Mouse (Mus musculus): Measurements from ENCODE around the gene Tlnrd1. TPM values are rescaled to one million over a fixed set of nuclear protein-coding genes. Genes with fewer than 3 reads are reported as not detected.

The Tlnrd1 gene
- polyA plus RNA-seq (2015; fragmentation: Nextera tagmentation; extraction: Ambion mirVana), result 10.4 and 11.0 TPM in 2 replicates

- Histone ChIP-seq H3K4me2 (peak within 1 kb of the TSS; percentile 88), H3K36me3 (peaks cover 16% of the 10 kb centered on the region), H3K4me1 (peaks cover 42% of the 10 kb centered on the region), H3K4me3 (replicated peaks) (peak within 1 kb of the TSS; percentile 79), H3K27me3 (no peaks in the 10 kb centered on the region), H3K9ac (peak within 1 kb of the TSS; percentile 81), H3K9me3 (replicated peaks) (peaks cover 3% of the 10 kb centered on the region; the same call in 1 of the 2 replicates), H3K27ac (peak within 1 kb of the TSS; percentile 98)
- WGBS, result under 1% methylated on average over 66 of the region's 69 CpGs
- ATAC-seq (replicated peaks; ENCODE audit: low FRiP score), result peak; percentile 84
These were observed at the start of gene Tlnrd1, which contains the start of gene Mesd for GRCm38 (mm10) chr7:83884021-83884658. Gene Tlnrd1 (minus strand): TSS chr7:83884305. Gene Mesd (plus strand): TSS chr7:83884466.

DNA sequence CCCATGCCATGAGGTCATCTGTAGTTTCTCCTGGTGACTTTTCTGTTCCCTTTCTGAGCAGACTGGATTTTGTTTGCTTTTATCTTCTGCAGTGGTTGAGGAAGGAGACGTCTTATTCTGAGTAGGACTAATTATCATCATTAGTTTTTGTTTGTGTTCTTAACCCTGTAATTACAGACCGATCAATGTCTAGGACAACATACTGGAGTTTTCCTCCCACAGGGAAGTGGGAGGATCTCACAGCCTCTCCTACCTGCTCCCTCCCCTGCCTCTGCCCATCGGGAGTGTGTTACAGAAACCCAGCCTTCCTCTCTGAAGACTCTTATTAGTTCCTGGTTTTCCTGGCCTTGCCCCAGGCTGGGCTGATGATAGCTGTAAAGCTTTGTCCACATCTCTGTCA lies 37.5 kb upstream of the Tlnrd1 start:
- Histone ChIP-seq H3K9ac (no peak overlapping the region), H3K4me3 (replicated peaks) (no peak overlapping the region), H3K4me1 (no peaks in the 10 kb centered on the region), H3K36me3 (no peaks in the 10 kb centered on the region), H3K9me3 (replicated peaks) (no peaks in the 10 kb centered on the region), H3K27ac (no peak overlapping the region), H3K27me3 (no peaks in the 10 kb centered on the region), H3K4me2 (no peak overlapping the region)
- no peak for ATAC-seq (replicated peaks; ENCODE audit: low FRiP score)
- 16% methylated on average over 3 of the region's 3 CpGs for WGBS

DNA sequence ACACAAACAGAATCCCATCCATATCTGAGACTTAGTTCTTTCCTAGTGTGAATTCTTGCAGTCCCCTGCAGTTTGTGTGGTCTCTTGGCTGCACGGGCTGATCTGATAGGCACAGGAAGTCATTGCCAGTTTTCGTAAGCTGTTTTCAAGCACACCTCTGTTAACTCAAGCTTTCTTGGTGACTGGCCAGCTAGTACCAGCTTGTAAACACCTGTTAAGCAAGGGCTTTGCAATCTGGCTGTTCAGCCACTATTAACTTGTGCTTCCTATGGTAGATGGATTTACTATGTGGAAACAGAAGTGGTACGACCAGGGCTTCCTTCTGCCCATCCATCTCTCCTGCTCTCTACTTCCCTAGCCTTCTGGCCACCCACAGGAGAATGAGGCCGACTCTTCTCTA lies 36.1 kb upstream of the Tlnrd1 start:
- no peaks in the 10 kb centered on the region for H3K36me3 ChIP-seq
- 78% methylated on average over 4 of the region's 4 CpGs for WGBS
- no peak for ATAC-seq (replicated peaks; ENCODE audit: low FRiP score)
- no peak overlapping the region for H3K9ac ChIP-seq
- H3K4me2 ChIP-seq, result no peak overlapping the region
- no peaks in the 10 kb centered on the region for H3K27me3 ChIP-seq
- no peaks in the 10 kb centered on the region for H3K9me3 ChIP-seq (replicated peaks)
- no peaks in the 10 kb centered on the region for H3K4me1 ChIP-seq
- H3K4me3 ChIP-seq (replicated peaks), result no peak overlapping the region
- no peak overlapping the region for H3K27ac ChIP-seq

DNA sequence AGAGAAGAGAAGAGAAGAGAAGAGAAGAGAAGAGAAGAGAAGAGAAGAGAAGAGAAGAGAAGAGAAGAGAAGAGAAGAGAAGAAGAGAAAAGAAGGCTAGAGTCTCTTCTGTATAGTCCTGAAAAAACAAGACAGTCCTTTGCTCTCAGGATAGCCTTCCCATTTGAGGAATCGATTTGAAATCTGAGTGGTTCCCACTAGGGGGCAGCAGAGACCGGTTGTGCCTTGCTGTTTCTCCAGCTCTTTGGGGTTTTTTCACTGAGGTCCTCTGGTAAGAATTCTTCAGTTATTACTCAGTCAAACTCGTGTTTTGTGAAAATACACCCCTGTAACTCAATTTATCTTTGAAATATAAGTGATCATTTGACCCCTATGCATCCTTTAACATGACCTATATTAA lies 30.5 kb upstream of the Tlnrd1 start:
- no peak overlapping the region for H3K4me3 ChIP-seq (replicated peaks)
- H3K4me2 ChIP-seq, result no peak overlapping the region
- H3K27ac ChIP-seq, result no peak overlapping the region
- H3K9me3 ChIP-seq (replicated peaks), result no peaks in the 10 kb centered on the region
- H3K4me1 ChIP-seq, result no peaks in the 10 kb centered on the region
- no peaks in the 10 kb centered on the region for H3K27me3 ChIP-seq
- H3K9ac ChIP-seq, result no peak overlapping the region
- ATAC-seq (replicated peaks; ENCODE audit: low FRiP score), result no peak
- WGBS, result 3% methylated on average over 3 of the region's 3 CpGs
- no peaks in the 10 kb centered on the region for H3K36me3 ChIP-seq

DNA sequence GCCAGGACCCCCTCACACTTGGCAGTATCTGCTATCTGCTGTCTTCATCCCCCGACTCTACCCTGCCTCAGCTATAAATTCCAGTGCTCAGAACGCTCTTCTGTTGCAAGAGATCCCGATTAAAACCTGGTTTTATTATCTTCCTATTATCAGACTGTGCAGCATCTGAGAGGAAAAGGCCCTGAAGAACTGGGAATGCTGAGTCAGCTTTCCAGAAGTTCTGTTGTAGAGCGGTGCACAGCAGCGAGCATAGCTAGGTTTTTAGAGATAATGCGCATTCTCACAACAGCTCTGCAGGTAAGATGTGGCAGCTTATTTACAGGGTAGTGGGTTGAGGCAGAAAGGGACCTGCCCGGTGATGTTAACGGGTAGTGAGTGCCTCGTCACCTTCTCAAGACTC lies 29.9 kb upstream of the Tlnrd1 start:
- no peak for ATAC-seq (replicated peaks; ENCODE audit: low FRiP score)
- Histone ChIP-seq H3K4me3 (replicated peaks) (no peak overlapping the region), H3K4me1 (no peaks in the 10 kb centered on the region), H3K4me2 (no peak overlapping the region), H3K9ac (no peak overlapping the region), H3K9me3 (replicated peaks) (no peaks in the 10 kb centered on the region), H3K27ac (no peak overlapping the region), H3K27me3 (no peaks in the 10 kb centered on the region), H3K36me3 (no peaks in the 10 kb centered on the region)
- 77% methylated on average over 9 of the region's 9 CpGs for WGBS

DNA sequence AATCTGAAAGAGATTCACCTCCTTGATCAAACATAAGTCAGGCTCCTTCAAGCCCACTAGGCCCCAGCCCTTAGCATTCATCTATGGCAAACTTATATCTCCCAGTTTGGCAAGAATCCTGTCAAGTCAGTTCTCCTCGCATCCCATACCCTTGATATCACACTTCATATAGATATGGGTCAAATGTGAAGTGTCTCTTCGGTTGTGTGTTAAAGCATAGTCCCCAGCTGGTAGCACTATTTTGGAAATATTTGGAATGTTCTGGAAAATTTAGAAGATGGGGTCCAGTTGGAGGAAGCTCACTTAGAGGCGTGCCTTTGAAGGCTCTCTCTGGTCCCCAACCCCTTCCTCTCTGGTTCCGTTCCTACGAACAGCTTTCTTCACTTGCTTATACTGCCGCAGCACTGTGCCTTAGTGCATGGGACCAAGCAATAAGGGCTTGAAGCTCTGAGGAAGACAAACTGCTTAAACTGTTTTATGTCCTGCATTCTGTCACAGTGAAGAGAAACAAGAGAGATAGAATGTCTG lies 29.4 kb upstream of the Tlnrd1 start:
- ATAC-seq (replicated peaks; ENCODE audit: low FRiP score), result no peak

GRCm38 (mm10) chr7:83911909-83912308 lies 27.8 kb upstream of the Tlnrd1 start:
- H3K9ac ChIP-seq, result no peak overlapping the region
- H3K4me1 ChIP-seq, result no peaks in the 10 kb centered on the region
- no peaks in the 10 kb centered on the region for H3K27me3 ChIP-seq
- H3K4me2 ChIP-seq, result no peak overlapping the region
- ATAC-seq (replicated peaks; ENCODE audit: low FRiP score), result no peak
- no peaks in the 10 kb centered on the region for H3K9me3 ChIP-seq (replicated peaks)
- no peak overlapping the region for H3K27ac ChIP-seq
- H3K4me3 ChIP-seq (replicated peaks), result no peak overlapping the region
- WGBS, result 62% methylated on average over 3 of the region's 3 CpGs
- no peaks in the 10 kb centered on the region for H3K36me3 ChIP-seq

More for the DNA sequence above, 29.4 kb upstream of the Tlnrd1 start:
- no peaks in the 10 kb centered on the region for H3K9me3 ChIP-seq (replicated peaks)
- H3K9ac ChIP-seq, result no peak overlapping the region
- no peak overlapping the region for H3K27ac ChIP-seq
- no peak overlapping the region for H3K4me2 ChIP-seq
- H3K27me3 ChIP-seq, result no peaks in the 10 kb centered on the region
- WGBS, result 87% methylated on average over 6 of the region's 6 CpGs
- H3K36me3 ChIP-seq, result no peaks in the 10 kb centered on the region
- no peak overlapping the region for H3K4me3 ChIP-seq (replicated peaks)
- H3K4me1 ChIP-seq, result no peaks in the 10 kb centered on the region

DNA sequence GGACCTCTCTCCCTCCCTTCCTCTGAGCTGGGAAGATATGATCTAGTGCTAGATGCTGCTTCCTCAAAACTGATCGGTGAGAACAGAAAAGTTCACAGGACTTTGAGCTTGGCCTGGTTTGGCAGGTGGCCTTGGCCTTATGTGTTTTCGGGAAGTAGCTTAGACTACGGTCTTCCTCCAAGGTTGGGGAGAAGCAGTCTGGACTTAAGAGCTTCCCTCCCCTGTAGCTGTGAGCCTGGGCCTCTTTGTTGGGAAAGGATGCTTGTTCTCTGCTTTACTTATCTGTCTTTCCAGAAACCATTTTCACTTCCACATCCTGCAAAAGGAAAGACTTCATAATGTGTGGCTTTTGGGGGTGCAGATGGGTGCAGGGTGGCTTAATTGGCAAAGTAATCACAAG lies 20.7 kb upstream of the Tlnrd1 start:
- Histone ChIP-seq H3K4me3 (replicated peaks) (no peak overlapping the region), H3K4me2 (no peak overlapping the region), H3K4me1 (no peaks in the 10 kb centered on the region), H3K27me3 (no peaks in the 10 kb centered on the region), H3K27ac (no peak overlapping the region), H3K9ac (no peak overlapping the region), H3K9me3 (replicated peaks) (no peaks in the 10 kb centered on the region), H3K36me3 (peaks cover 18% of the 10 kb centered on the region)
- no peak for ATAC-seq (replicated peaks; ENCODE audit: low FRiP score)
- WGBS, result 87% methylated on average over 3 of the region's 3 CpGs

GRCm38 (mm10) chr7:83902296-83903145 lies 18.4 kb upstream of the Tlnrd1 start:
- no peak overlapping the region for H3K27ac ChIP-seq
- H3K27me3 ChIP-seq, result no peaks in the 10 kb centered on the region
- no peak overlapping the region for H3K9ac ChIP-seq
- 84% methylated on average over 5 of the region's 5 CpGs for WGBS
- H3K36me3 ChIP-seq, result peaks cover 41% of the 10 kb centered on the region
- H3K4me3 ChIP-seq (replicated peaks), result no peak overlapping the region
- ATAC-seq (replicated peaks; ENCODE audit: low FRiP score), result no peak
- no peaks in the 10 kb centered on the region for H3K9me3 ChIP-seq (replicated peaks)
- no peaks in the 10 kb centered on the region for H3K4me1 ChIP-seq
- no peak overlapping the region for H3K4me2 ChIP-seq

DNA sequence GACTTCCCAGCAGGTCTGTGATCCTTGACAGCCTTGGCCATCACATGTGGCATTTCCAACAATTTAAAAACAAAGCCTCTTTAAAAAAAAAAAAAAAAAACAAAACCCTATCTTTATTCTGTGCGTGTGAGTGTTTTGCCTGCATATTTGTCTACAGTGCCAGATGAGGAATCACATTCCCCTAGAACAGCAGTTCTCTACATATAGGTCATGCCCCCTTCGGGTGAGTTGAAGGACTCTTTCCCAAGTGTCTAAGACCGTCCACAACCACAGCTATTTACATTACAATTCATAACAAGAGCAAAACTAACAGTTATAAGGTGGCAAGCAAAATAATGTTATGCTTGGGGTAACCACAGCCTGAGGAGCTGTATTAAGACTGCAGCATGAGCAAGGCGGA lies 17.3 kb upstream of the Tlnrd1 start:
- Histone ChIP-seq H3K9me3 (replicated peaks) (no peaks in the 10 kb centered on the region), H3K4me3 (replicated peaks) (no peak overlapping the region), H3K9ac (no peak overlapping the region), H3K4me1 (no peaks in the 10 kb centered on the region), H3K4me2 (no peak overlapping the region), H3K36me3 (peaks cover 50% of the 10 kb centered on the region), H3K27ac (no peak overlapping the region), H3K27me3 (no peaks in the 10 kb centered on the region)
- no peak for ATAC-seq (replicated peaks; ENCODE audit: low FRiP score)
- 77% methylated on average over 4 of the region's 4 CpGs for WGBS

- Histone ChIP-seq H3K4me3 (replicated peaks) (no peak overlapping the region), H3K27me3 (no peaks in the 10 kb centered on the region), H3K27ac (no peak overlapping the region), H3K9me3 (replicated peaks) (no peaks in the 10 kb centered on the region), H3K36me3 (peaks cover 58% of the 10 kb centered on the region), H3K4me2 (no peak overlapping the region), H3K4me1 (no peaks in the 10 kb centered on the region), H3K9ac (no peak overlapping the region)
- 69% methylated on average over 3 of the region's 3 CpGs for WGBS
- no peak for ATAC-seq (replicated peaks; ENCODE audit: low FRiP score)
These were observed 16.4 kb upstream of the Tlnrd1 start for GRCm38 (mm10) chr7:83900519-83900918.

DNA sequence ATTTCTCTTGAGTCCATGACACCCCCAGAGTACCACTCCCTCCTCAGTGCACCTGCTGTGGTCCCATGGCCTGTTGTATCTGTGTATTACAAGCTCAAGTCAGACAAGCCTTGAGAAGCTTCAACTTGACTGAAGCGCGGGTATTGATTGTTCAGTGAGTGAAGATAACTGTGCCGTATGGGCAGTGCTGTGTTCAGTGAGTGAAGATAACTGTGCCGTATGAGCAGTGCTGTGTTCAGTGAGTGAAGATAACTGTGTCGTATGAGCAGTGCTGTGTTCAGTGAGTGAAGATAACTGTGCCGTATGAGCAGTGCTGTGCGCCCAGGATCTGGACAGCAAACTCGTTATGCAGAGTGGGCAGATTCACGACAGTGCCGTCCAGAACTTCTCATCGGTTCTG lies 14.2 kb upstream of the Tlnrd1 start:
- Histone ChIP-seq H3K4me3 (replicated peaks) (no peak overlapping the region), H3K36me3 (peaks cover 65% of the 10 kb centered on the region), H3K4me2 (no peak overlapping the region), H3K9ac (no peak overlapping the region), H3K27me3 (no peaks in the 10 kb centered on the region), H3K27ac (no peak overlapping the region), H3K9me3 (replicated peaks) (no peaks in the 10 kb centered on the region), H3K4me1 (peaks cover 8% of the 10 kb centered on the region)
- 95% methylated on average over 11 of the region's 11 CpGs for WGBS
- no peak; the same call in 1 of the 2 replicates for ATAC-seq (replicated peaks; ENCODE audit: low FRiP score)

Data from kidney, embryonic 15.5 days (tissue).